Mouse (Mus musculus) myocyte (in vitro differentiated cells): ENCODE results near the gene Fasn. TPM values are rescaled to one million over a fixed set of nuclear protein-coding genes. Genes with fewer than 3 reads are reported as not detected.

Source experiments
- H3K27me3 ChIP-seq: one replicate; pipeline ENCODE4 v1.6.1; 2011; ENCODE audit not compliant: control insufficient read depth, insufficient read depth, insufficient read length
- H3K36me3 ChIP-seq: one replicate; pipeline ENCODE4 v1.6.1; 2011; ENCODE audit not compliant: control insufficient read depth, insufficient read depth
- H3K4me2 ChIP-seq: one replicate; pipeline ENCODE4 v1.6.1; 2011; ENCODE audit warnings: low read depth, control low read depth
- H3K4me3 ChIP-seq: one replicate; pipeline ENCODE4 v1.5.1; 2011; ENCODE audit warnings: mild to moderate bottlenecking, control low read depth, moderate library complexity
- H3K79me2 ChIP-seq: one replicate; pipeline ENCODE4 v1.6.1; 2011; ENCODE audit not compliant: control insufficient read depth, insufficient read depth
- H3ac ChIP-seq: one replicate; pipeline ENCODE4 v1.6.1; 2011; ENCODE audit not compliant: control insufficient read depth, insufficient read length
- CEBPB ChIP-seq: IDR thresholded peaks from 2 replicates; pipeline ENCODE4 v1.6.1; 2011; ENCODE audit warnings: mild to moderate bottlenecking, moderate library complexity; ENCODE audit not compliant: poor library complexity, insufficient read depth, severe bottlenecking
- E2F4 ChIP-seq: IDR thresholded peaks from one replicate; pipeline ENCODE4 v1.6.1; 2011; ENCODE audit warnings: mild to moderate bottlenecking, control low read depth, moderate library complexity; ENCODE audit not compliant: insufficient read depth
- MAX ChIP-seq: IDR thresholded peaks from one replicate; pipeline ENCODE4 v1.6.1; 2011; ENCODE audit warnings: low read depth, mild to moderate bottlenecking, control low read depth
- MYOD1 ChIP-seq, 3 experiments: IDR thresholded peaks; one replicate each; pipeline ENCODE4 v1.6.1; 2011; ENCODE audit warnings: control low read depth in 2 of 3, low read depth in 2 of 3, mild to moderate bottlenecking in 2 of 3, moderate library complexity in 1 of 3; ENCODE audit not compliant: insufficient read length in 2 of 3, control insufficient read depth in 1 of 3
- MYOG ChIP-seq, 3 experiments: IDR thresholded peaks; one replicate each; pipeline ENCODE4 v1.6.1; 2011; ENCODE audit warnings: control low read depth in 2 of 3, low read depth in 2 of 3, mild to moderate bottlenecking in 2 of 3; ENCODE audit not compliant: insufficient read length in 2 of 3, control insufficient read depth in 1 of 3, insufficient read depth in 1 of 3
- POLR2A ChIP-seq: IDR thresholded peaks from one replicate; pipeline ENCODE4 v1.6.1; 2011; ENCODE audit warnings: low read depth, mild to moderate bottlenecking, control low read depth, moderate library complexity; ENCODE audit not compliant: insufficient read length
- POLR2AphosphoS2 ChIP-seq: IDR thresholded peaks from one replicate; pipeline ENCODE4 v1.6.1; 2011; ENCODE audit warnings: low read depth, control low read depth; ENCODE audit not compliant: insufficient read length
- REST ChIP-seq: IDR thresholded peaks from one replicate; pipeline ENCODE4 v1.6.1; 2011; ENCODE audit warnings: mild to moderate bottlenecking, control low read depth, moderate library complexity; ENCODE audit not compliant: insufficient read depth, insufficient read length
- SRF ChIP-seq: IDR thresholded peaks from one replicate; pipeline ENCODE4 v1.6.1; 2011; ENCODE audit warnings: low read depth; ENCODE audit not compliant: control insufficient read depth, insufficient read length
- TCF12 ChIP-seq: IDR thresholded peaks from one replicate; pipeline ENCODE4 v1.6.1; 2011; ENCODE audit warnings: mild to moderate bottlenecking, control low read depth; ENCODE audit not compliant: poor library complexity, insufficient read depth, severe bottlenecking
- TCF3 ChIP-seq: IDR thresholded peaks from one replicate; pipeline ENCODE4 v1.6.1; 2011; ENCODE audit warnings: low read depth, control low read depth; ENCODE audit not compliant: insufficient read length
- USF1 ChIP-seq: IDR thresholded peaks from one replicate; pipeline ENCODE4 v1.6.1; 2011; ENCODE audit warnings: low read depth, mild to moderate bottlenecking, control low read depth, moderate library complexity
- polyA plus RNA-seq: library from polyadenylated mRNA; unstranded; fragments of >200 nt; fragmentation: generic; extraction: Trizol; gene quantifications from one replicate; pipeline ENCODE4 v1.2.1, GENCODE M21; 2012; ENCODE audit warnings: missing spikeins

The Fasn gene
- polyA plus RNA-seq, 1 experiment = 226 TPM

DNA sequence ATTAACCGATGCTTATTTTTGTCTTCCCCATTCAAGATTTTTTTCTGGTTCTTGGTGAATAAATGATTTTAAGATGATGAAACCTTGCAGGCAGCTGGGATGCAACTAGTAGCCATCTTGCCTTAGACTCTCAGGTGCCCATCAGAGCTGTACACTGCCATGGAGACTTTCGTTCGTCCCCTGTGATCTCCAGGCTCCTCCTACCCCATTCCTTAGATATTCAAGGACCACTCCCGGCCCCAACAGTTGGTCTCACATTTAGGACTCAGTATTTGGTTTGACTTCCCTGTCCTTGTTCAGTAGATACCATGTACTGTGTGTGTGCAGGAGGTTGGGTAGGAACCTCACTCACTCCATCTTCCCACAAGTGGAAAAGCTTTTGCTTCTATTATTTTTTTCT is 19.6 kb downstream of the Fasn start:
- TF ChIP-seq POLR2AphosphoS2 (peak; percentile 54), CEBPB (no peak)
- peaks cover 26% of the 10 kb centered on the region for H3K36me3 ChIP-seq
- no peak overlapping the region for H3K4me3 ChIP-seq
- H3K27me3 ChIP-seq = no peaks in the 10 kb centered on the region
- H3K4me2 ChIP-seq = no peak overlapping the region
- no peak overlapping the region for H3ac ChIP-seq
- no peaks in the 10 kb centered on the region for H3K79me2 ChIP-seq

DNA sequence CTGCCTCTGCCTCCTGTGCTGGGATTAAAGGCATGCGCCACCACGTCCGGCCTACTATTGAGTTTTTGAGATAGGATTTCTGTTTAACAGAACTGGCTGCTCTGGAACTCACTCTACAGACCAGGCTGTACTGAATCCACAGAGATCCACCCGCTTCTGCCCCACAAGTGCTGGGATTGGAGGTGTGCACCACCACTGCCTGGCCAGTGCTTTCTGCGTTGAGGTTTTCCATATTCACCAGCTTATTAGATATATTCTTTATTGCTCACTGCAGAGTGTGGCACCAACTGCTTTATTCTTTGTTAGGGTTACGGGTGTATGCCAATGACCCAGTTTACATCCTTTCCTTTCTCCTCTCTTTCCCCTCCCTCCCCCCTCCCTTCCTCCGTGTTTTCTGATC is 20.1 kb downstream of the Fasn start:
- no peaks in the 10 kb centered on the region for H3K79me2 ChIP-seq
- H3K27me3 ChIP-seq = no peaks in the 10 kb centered on the region
- H3K4me2 ChIP-seq = no peak overlapping the region
- peaks cover 26% of the 10 kb centered on the region for H3K36me3 ChIP-seq
- no peak overlapping the region for H3ac ChIP-seq
- H3K4me3 ChIP-seq = no peak overlapping the region
- TF ChIP-seq POLR2AphosphoS2 (peak; percentile 79), TCF12 (no peak)

DNA sequence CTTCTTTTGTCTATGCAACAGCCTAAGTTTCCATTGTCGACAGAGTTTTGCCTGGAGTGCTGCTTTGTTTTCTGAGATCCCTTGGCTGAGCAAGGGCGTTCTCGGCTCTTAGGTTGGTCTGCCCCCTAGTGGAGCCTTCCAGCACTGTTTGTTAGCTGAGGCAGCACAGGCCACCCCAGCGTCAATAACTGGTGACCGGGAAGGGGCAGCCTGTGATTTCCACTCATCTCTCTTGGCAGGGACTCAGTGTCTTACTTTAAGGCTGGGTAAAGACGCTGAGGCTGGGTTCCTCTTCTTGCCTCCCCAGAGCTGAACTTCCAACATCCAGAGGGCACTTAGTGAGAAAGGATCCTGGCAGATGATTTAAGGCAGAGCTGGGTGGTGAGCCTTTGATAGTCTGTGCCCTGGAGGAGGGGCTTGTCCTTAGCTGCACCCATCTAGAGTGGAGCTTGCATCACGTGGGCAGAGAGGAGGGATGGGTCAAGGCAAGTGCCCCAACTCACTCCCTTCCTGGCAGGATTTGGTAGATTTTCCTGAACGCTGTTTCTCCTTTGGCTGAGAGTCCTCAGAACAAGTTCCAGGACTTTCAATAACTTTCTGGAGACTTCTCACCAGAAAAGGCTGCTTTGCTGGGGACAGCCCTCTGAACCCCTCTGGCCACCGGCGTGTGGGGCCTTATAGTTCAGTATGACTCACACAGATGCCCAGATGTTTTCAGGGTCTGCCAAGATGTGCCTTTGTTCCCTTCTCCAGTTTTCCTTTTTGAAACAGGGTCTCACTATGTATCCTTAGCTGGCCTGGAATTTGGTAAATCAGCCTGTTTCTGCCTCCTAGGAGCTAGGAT is 24.1 kb downstream of the Fasn start:
- Histone ChIP-seq H3K4me3 (no peak overlapping the region), H3ac (no peak overlapping the region), H3K4me2 (peak overlapping the region; percentile 65), H3K36me3 (no peaks in the 10 kb centered on the region), H3K79me2 (peaks cover 8% of the 10 kb centered on the region), H3K27me3 (no peaks in the 10 kb centered on the region)
- peak; percentile 100 for TF ChIP-seq USF1
- TF ChIP-seq MYOD1 (IDR thresholded peaks at IDR 0.05; ENCODE audit: control insufficient read depth in 1 of 3, insufficient read length in 2 of 3, low read depth in 2 of 3) = no peak
- TF ChIP-seq POLR2A = peak; percentile 57
- peak; percentile 28 for TF ChIP-seq POLR2AphosphoS2
- TF ChIP-seq REST = no peak
- TF ChIP-seq CEBPB = no peak
- TF ChIP-seq SRF = no peak
- TF ChIP-seq E2F4 = no peak
- TF ChIP-seq TCF3 = no peak

DNA sequence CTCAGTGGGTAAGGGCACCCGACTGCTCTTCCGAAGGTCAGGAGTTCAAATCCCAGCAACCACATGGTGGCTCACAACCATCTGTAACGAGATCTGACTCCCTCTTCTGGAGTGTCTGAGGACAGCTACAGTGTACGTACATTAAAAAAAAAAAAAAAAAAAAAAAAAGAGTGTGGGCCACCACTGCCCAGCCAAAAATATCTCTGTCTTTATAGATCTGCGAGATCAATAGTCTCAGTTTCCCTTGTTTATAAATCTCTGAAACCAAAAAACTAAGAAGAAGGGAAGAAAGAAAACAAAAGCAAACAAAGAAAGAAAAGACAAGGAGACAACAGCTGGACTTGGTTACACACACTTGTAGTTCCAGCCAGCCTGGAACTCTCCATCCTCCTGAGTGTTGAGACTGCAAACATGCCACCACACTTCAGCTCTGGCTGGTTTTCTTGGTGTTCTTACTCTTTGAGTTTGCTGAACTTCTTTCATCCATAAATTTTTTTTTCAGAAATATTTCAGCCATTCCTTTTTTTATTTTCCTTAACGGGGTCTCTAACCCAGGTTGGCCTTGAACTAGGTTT is 24.9 kb downstream of the Fasn start:
- no peak overlapping the region for H3K4me3 ChIP-seq
- no peak for TF ChIP-seq E2F4
- TF ChIP-seq MYOD1 (IDR thresholded peaks at IDR 0.05; ENCODE audit: control insufficient read depth in 1 of 3, insufficient read length in 2 of 3, low read depth in 2 of 3) = no peak
- TF ChIP-seq REST = no peak
- no peak for TF ChIP-seq POLR2A
- TF ChIP-seq TCF3 = no peak
- TF ChIP-seq MYOG (IDR thresholded peaks at IDR 0.05; ENCODE audit: control insufficient read depth in 1 of 3, insufficient read depth in 1 of 3, insufficient read length in 2 of 3, low read depth in 2 of 3) = no peak
- no peak for TF ChIP-seq MAX
- no peak for TF ChIP-seq TCF12
- TF ChIP-seq USF1 = no peak
- TF ChIP-seq CEBPB = no peak
- no peak for TF ChIP-seq POLR2AphosphoS2
- TF ChIP-seq SRF = no peak

DNA sequence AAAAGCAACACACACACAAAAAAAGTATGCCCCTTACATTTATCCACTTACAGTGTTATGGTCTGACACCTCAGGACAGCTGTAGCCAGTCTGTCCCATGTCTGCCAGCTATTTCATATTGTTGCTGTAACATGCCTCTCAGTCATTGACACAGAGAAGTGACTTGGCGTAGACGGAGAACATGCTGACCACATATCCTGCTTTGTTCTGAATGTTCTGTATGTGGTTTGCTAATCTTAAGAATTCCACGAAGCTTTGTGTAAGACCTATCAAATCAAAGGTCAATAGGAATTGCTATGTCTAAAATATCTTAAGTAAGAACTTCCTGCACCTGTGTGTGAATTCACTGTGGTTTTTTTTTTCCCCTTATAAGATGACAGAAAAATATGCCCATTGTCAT is 26.1 kb downstream of the Fasn start:
- Histone ChIP-seq H3K27me3 (no peaks in the 10 kb centered on the region), H3K79me2 (peaks cover 16% of the 10 kb centered on the region), H3ac (no peak overlapping the region), H3K4me2 (no peak overlapping the region), H3K4me3 (no peak overlapping the region), H3K36me3 (no peaks in the 10 kb centered on the region)
- TF ChIP-seq POLR2AphosphoS2 (no peak), CEBPB (no peak)

More for the DNA sequence above, 24.9 kb downstream of the Fasn start:
- H3K79me2 ChIP-seq = peaks cover 16% of the 10 kb centered on the region
- no peaks in the 10 kb centered on the region for H3K27me3 ChIP-seq
- peak overlapping the region; percentile 65 for H3K4me2 ChIP-seq
- H3K36me3 ChIP-seq = no peaks in the 10 kb centered on the region
- H3ac ChIP-seq = no peak overlapping the region
